Mouse (Mus musculus): ENCODE measurements around the gene Vmn1r13.
"Not testable (repeated sequence)": the region's sequence is repeated elsewhere in the genome, so short reads cannot be mapped to it uniquely, and the experiment has no call there.

The Vmn1r13 gene

GRCm38 (mm10) chr6:57202990-57203389, at the start of gene Vmn1r13:
Gene Vmn1r13, plus strand, starts transcription at chr6:57203290.
- POLR2A ChIA-PET, CTCF ChIA-PET: not testable (repeated sequence)

GRCm38 (mm10) chr6:57156619-57157018, 46.5 kb upstream of the Vmn1r13 start, which contains the start of gene Vmn1r12:
Gene Vmn1r12, plus strand, starts transcription at chr6:57156919.
- ChIA-PET POLR2A (no interaction called here), CTCF (no interaction called here)

GRCm38 (mm10) chr6:57190016-57190415, 13.1 kb upstream of the Vmn1r13 start:
- CTCF ChIA-PET, result interaction anchor here in 1 of 4 experiments (0.6 kb wide), 1 partner anchor 247 kb away, joined by 4 read pairs; no protein-coding TSS in a partner anchor
- POLR2A ChIA-PET, result not testable (repeated sequence)

- ChIA-PET POLR2A (no interaction called here), CTCF (no interaction called here)
Observed at GRCm38 (mm10) chr6:57231386-57231785, 28.3 kb downstream of the Vmn1r13 start, which contains the start of gene Vmn1r14. Gene Vmn1r14, plus strand, starts transcription at chr6:57231686.

- CTCF ChIA-PET, result interaction anchor here in 1 of 4 experiments (0.8 kb wide), 1 partner anchor 807 kb away, joined by 10 read pairs; no protein-coding TSS in a partner anchor
- POLR2A ChIA-PET, result no interaction called here
Observed at GRCm38 (mm10) chr6:57257652-57258051, 54.6 kb downstream of the Vmn1r13 start, which contains the start of gene Vmn1r15. Gene Vmn1r15, plus strand, starts transcription at chr6:57257952.

GRCm38 (mm10) chr6:57260990-57261389, 57.9 kb downstream of the Vmn1r13 start:
- ChIA-PET CTCF (no interaction called here), POLR2A (no interaction called here)
